Mouse (Mus musculus) CH12.LX (cell line): ENCODE data around the gene Add2. TPM values are rescaled to one million over a fixed set of nuclear protein-coding genes. Genes with fewer than 3 reads are reported as not detected.

Experiments
- DNase-seq: peaks from one replicate; pipeline ENCODE4 v3.0.0-alpha.2; 2013; ENCODE audit errors: extremely low read depth
- H3K27ac ChIP-seq: 2 replicates; pipeline ENCODE4 v1.5.1; 2012; ENCODE audit warnings: low read depth, mild to moderate bottlenecking, control low read depth, moderate library complexity; ENCODE audit not compliant: insufficient read depth
- H3K27me3 ChIP-seq: replicated peaks from 2 replicates; pipeline ENCODE3; 2012; ENCODE audit warnings: inconsistent platforms
- H3K36me3 ChIP-seq, 2 experiments: replicated peaks in 1 of 2; 2 replicates each; pipeline versions ENCODE3 to v1.6.1; 2012; ENCODE audit warnings: inconsistent platforms in 1 of 2, low read length in 1 of 2, mild to moderate bottlenecking in 1 of 2, mixed read lengths in 1 of 2, moderate library complexity in 1 of 2; ENCODE audit not compliant: control insufficient read depth in 1 of 2, insufficient read depth in 1 of 2
- H3K4me1 ChIP-seq, 2 experiments: 2 replicates each; pipeline ENCODE4 v1.6.1; 2012; ENCODE audit warnings: inconsistent platforms in 1 of 2, moderate library complexity in 1 of 2; ENCODE audit not compliant: insufficient read depth in 2 of 2, control insufficient read depth in 1 of 2
- H3K4me2 ChIP-seq: 2 replicates; pipeline ENCODE4 v1.6.1; 2012; ENCODE audit warnings: low read depth, mild to moderate bottlenecking, control low read depth; ENCODE audit not compliant: poor library complexity, insufficient read depth, severe bottlenecking
- H3K4me3 ChIP-seq, 3 experiments: fragments of 150-350 bp in 1 of 3; sonication (generic) in 1 of 3; replicated peaks in 1 of 3; 2 replicates each; pipeline versions ENCODE3 to v1.5.1; 2011 to 2012; ENCODE audit warnings: low read depth in 2 of 3, low read length in 2 of 3, mild to moderate bottlenecking in 2 of 3, moderate library complexity in 2 of 3, control low read depth in 1 of 3, improper control_type of control experiment in 1 of 3, inconsistent platforms in 1 of 3, mixed read lengths in 1 of 3; ENCODE audit not compliant: poor library complexity in 1 of 3
- H3K79me2 ChIP-seq: replicated peaks from 2 replicates; pipeline ENCODE4 v1.6.1; 2012; ENCODE audit warnings: mild to moderate bottlenecking, moderate library complexity; ENCODE audit not compliant: control insufficient read depth, poor library complexity, insufficient read depth, severe bottlenecking; ENCODE audit errors: extremely low read depth
- H3K9ac ChIP-seq: 2 replicates; pipeline ENCODE4 v1.6.1; 2012; ENCODE audit warnings: low read depth, mild to moderate bottlenecking, control low read depth, moderate library complexity; ENCODE audit not compliant: insufficient read depth
- H3K9me3 ChIP-seq: replicated peaks from 2 replicates; pipeline ENCODE3; 2012; ENCODE audit warnings: low read length, inconsistent platforms, mixed read lengths
- BHLHE40 ChIP-seq: IDR thresholded peaks from 2 replicates; pipeline ENCODE4 v1.6.1; 2011; ENCODE audit warnings: mild to moderate bottlenecking, low read depth, low read length, improper control_type of control experiment
- CHD1 ChIP-seq: IDR thresholded peaks from 2 replicates; pipeline ENCODE4 v1.6.1; 2012; ENCODE audit warnings: low read depth, low read length, improper control_type of control experiment, inconsistent platforms
- E2F4 ChIP-seq: IDR thresholded peaks from 2 replicates; pipeline ENCODE4 v1.6.1; 2011; ENCODE audit warnings: low read depth, low read length, improper control_type of control experiment; ENCODE audit not compliant: insufficient replicate concordance
- ELF1 ChIP-seq: IDR thresholded peaks from 2 replicates; pipeline ENCODE4 v1.6.1; 2014; ENCODE audit warnings: low read depth, mild to moderate bottlenecking, inconsistent platforms, low read length, improper control_type of control experiment
- EP300 ChIP-seq: IDR thresholded peaks from 2 replicates; pipeline ENCODE4 v1.6.1; 2011; ENCODE audit warnings: low read length, improper control_type of control experiment
- HCFC1 ChIP-seq: IDR thresholded peaks from 2 replicates; pipeline ENCODE4 v1.6.1; 2012; ENCODE audit warnings: low read depth, mild to moderate bottlenecking, inconsistent platforms, low read length, improper control_type of control experiment
- IRF4 ChIP-seq: IDR thresholded peaks from 2 replicates; pipeline ENCODE4 v1.6.1; 2014; ENCODE audit warnings: low read depth, mild to moderate bottlenecking, inconsistent platforms, low read length, improper control_type of control experiment
- JUN ChIP-seq: IDR thresholded peaks from 2 replicates; pipeline ENCODE4 v1.6.1; 2011; ENCODE audit warnings: low read depth, mild to moderate bottlenecking, low read length, improper control_type of control experiment, moderate library complexity; ENCODE audit not compliant: insufficient read depth
- JUND ChIP-seq: conservative IDR thresholded peaks from 2 replicates; pipeline ENCODE4 v1.6.1; 2011; ENCODE audit warnings: low read depth, low read length, improper control_type of control experiment
- MAFK ChIP-seq: IDR thresholded peaks from 2 replicates; pipeline ENCODE4 v1.6.1; 2011; ENCODE audit warnings: low read length, improper control_type of control experiment; ENCODE audit not compliant: insufficient replicate concordance
- MEF2A ChIP-seq: IDR thresholded peaks from 2 replicates; pipeline ENCODE4 v1.6.1; 2014; ENCODE audit warnings: low read depth, mild to moderate bottlenecking, inconsistent platforms, low read length, improper control_type of control experiment, borderline replicate concordance
- MYC ChIP-seq: IDR thresholded peaks from 2 replicates; pipeline ENCODE4 v1.6.1; 2011; ENCODE audit warnings: low read depth, mild to moderate bottlenecking, improper control_type of control experiment, low read length
- NELFE ChIP-seq: IDR thresholded peaks from 2 replicates; pipeline ENCODE4 v1.6.1; 2011; ENCODE audit warnings: low read depth, low read length, improper control_type of control experiment
- NRF1 ChIP-seq: IDR thresholded peaks from 2 replicates; pipeline ENCODE4 v1.6.1; 2014; ENCODE audit warnings: low read depth, mild to moderate bottlenecking, inconsistent platforms, low read length, improper control_type of control experiment, moderate library complexity
- RAD21 ChIP-seq: IDR thresholded peaks from 2 replicates; pipeline ENCODE4 v1.6.1; 2011; ENCODE audit warnings: low read depth, mild to moderate bottlenecking, low read length, improper control_type of control experiment, moderate library complexity
- TBP ChIP-seq: conservative IDR thresholded peaks from 2 replicates; pipeline ENCODE4 v1.6.1; 2011; ENCODE audit warnings: low read depth, low read length, improper control_type of control experiment
- USF1 ChIP-seq: IDR thresholded peaks from 2 replicates; pipeline ENCODE4 v1.6.1; 2014; ENCODE audit warnings: low read depth, mild to moderate bottlenecking, inconsistent platforms, low read length, improper control_type of control experiment
- ZC3H11A ChIP-seq: IDR thresholded peaks from 2 replicates; pipeline ENCODE4 v1.6.1; 2012; ENCODE audit warnings: low read depth, mild to moderate bottlenecking, inconsistent platforms, low read length, improper control_type of control experiment
- ZMIZ1 ChIP-seq: IDR thresholded peaks from 2 replicates; pipeline ENCODE4 v1.6.1; 2012; ENCODE audit warnings: low read depth, mild to moderate bottlenecking, inconsistent platforms, low read length, improper control_type of control experiment
- ZNF384 ChIP-seq: IDR thresholded peaks from 2 replicates; pipeline ENCODE4 v1.6.1; 2012; ENCODE audit warnings: low read depth, low read length, improper control_type of control experiment, inconsistent platforms
- dilution Hi-C: fragments of 300-500 bp; cut with MboI; formaldehyde crosslinking; loops from 2 replicates; pipeline ENCODE4 v1.14.3; 2020; ENCODE audit warnings: low sequenced_read_pairs; ENCODE audit not compliant: extremely low pct_unique_long_range_greater_than_20kb, extremely low pct_ligation_motif_present
- in situ Hi-C: fragments of 300-500 bp; cut with MboI; formaldehyde crosslinking; loops from 3 replicates; pipeline ENCODE4 v1.14.3; 2019; ENCODE audit warnings: low sequenced_read_pairs, low pct_ligation_motif_present, low pct_unique_long_range_greater_than_20kb, mixed read lengths
- polyA plus RNA-seq: library from polyadenylated mRNA; unstranded; fragments of >175 nt; gene quantifications from 2 replicates; pipeline ENCODE4 v1.2.1, GENCODE M21; 2012; ENCODE audit warnings: low read depth; ENCODE audit not compliant: insufficient read length
- total RNA-seq, 2 experiments: library from RNA; depleted of rRNA; stranded (reverse); fragments of 300-350 nt in 1 of 2; fragments of >200 nt in 1 of 2; gene quantifications; 2 replicates each; pipeline ENCODE4 v1.2.3; 2012 to 2014

Gene Add2
- total and polyA plus RNA-seq, 3 experiments: 0.11 TPM; not detected in 2

- Histone ChIP-seq H3K9ac (no peak overlapping the region), H3K4me1 (no peaks in the 10 kb centered on the region), H3K9me3 (no peaks in the 10 kb centered on the region), H3K79me2 (no peaks in the 10 kb centered on the region), H3K27ac (no peak overlapping the region), H3K4me2 (no peak overlapping the region), H3K4me3 (no peak overlapping the region), H3K27me3 (peaks cover 86% of the 10 kb centered on the region), H3K36me3 (no peaks in the 10 kb centered on the region)
- TF ChIP-seq ELF1 (no peak), JUN (no peak), E2F4 (no peak), MYC (no peak), ZC3H11A (no peak), MEF2A (no peak), EP300 (no peak), NRF1 (no peak), ZMIZ1 (no peak), JUND (no peak), MAFK (no peak), RAD21 (no peak), TBP (no peak), ZNF384 (no peak), USF1 (no peak), NELFE (no peak)
- DNase-seq: no peak
- in situ Hi-C loops: no loop called here
- dilution Hi-C loops: no loop called here
These were observed 49.4 kb downstream of the Add2 start for GRCm38 (mm10) chr6:86077880-86078279.

DNA sequence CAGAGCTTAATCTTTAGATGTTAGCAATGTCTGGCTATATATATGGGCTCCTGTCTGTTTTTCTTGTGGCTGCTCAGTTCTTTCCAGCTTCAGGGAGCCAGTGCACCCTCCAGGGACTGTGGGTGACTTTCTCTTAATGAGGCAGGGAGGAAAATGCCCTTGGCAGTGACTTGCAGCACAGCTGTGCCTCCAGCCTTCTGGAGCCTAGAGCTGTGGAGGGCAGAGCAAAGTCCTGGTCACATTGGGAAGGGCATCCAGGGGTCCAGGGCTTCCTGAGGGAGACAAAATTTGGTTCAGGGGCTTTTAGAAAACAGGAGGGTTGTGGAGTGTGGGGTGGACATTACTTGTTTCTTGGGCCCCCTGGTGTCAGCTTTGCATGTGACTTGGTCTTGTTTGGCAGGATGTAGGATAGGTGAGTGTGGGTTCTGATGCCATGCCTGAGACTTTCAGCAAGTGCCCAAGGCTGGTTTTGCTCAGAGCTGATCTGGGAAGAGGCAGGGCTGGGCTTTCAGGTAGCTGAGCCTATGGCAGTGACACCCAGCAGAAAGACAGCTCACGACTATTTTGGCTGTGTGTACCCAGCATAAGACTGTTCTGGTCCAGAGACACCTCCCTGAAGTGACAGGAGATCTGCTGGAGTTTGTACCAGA lies 50.0 kb downstream of the Add2 start:
- Histone ChIP-seq H3K9ac (no peak overlapping the region), H3K4me3 (no peak overlapping the region), H3K27ac (no peak overlapping the region), H3K9me3 (no peaks in the 10 kb centered on the region), H3K27me3 (peaks cover 87% of the 10 kb centered on the region), H3K36me3 (no peaks in the 10 kb centered on the region), H3K79me2 (no peaks in the 10 kb centered on the region), H3K4me2 (no peak overlapping the region), H3K4me1 (no peaks in the 10 kb centered on the region)
- dilution Hi-C loops (no loop called here), in situ Hi-C loops (no loop called here)
- TF ChIP-seq HCFC1 (no peak), BHLHE40 (no peak), MEF2A (no peak), IRF4 (no peak), JUN (no peak), CHD1 (no peak), MAFK (no peak)
- no peak for DNase-seq
